Mouse (Mus musculus) testis, postnatal 14 days (tissue): ENCODE measurements at regions not wholly inside any gene's neighbourhood (a gene's known extent, or its start where the extent isn't known, plus 50 kb on each side); places are given as distances from the start of the nearest gene placed in this dataset.
A peak's percentile ranks its signal among the peaks of the same experiment; 100 is the strongest.
"Not testable (repeated sequence)": the region's sequence is repeated elsewhere in the genome, so short reads cannot be mapped to it uniquely, and the experiment has no call there.

Experiments
- DNase-seq: peaks from one replicate; pipeline ENCODE4 v3.0.0; 2021; ENCODE audit warnings: low spot score

- no peak for DNase-seq
Measured at GRCm38 (mm10) chr5:40177982-40178748, 422.9 kb upstream of the Hs3st1 start.

DNA sequence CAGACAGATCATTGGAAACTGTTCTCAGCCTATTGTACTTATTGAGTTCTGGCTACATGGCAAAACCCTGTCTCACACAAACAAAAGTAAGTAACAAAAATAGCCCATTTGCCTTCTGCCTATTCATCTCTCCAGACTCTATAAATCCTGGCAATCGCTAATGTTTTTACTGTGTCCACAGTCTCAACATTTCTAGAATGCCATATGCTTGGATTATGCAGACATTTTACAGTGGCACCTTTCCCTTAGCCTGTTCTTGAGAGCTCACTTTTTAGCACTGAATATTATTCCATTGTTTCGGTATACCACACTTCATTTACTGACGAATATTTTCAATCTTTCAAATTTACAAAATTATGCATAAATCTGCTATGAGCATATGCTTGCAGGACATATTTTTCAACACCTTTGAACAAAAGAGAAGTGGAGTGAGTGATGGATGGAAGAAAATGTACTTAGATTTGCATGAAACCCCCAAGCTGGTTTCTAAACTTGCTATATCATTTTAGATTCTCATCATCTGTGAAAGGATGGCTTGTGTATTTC, 381.5 kb upstream of the Hs3st1 start:
- no peak for DNase-seq

- DNase-seq: no peak
Measured at GRCm38 (mm10) chr5:40124337-40124736, 369.1 kb upstream of the Hs3st1 start.

- DNase-seq: no peak
Measured at GRCm38 (mm10) chr5:40116849-40117248, 361.6 kb upstream of the Hs3st1 start.

DNA sequence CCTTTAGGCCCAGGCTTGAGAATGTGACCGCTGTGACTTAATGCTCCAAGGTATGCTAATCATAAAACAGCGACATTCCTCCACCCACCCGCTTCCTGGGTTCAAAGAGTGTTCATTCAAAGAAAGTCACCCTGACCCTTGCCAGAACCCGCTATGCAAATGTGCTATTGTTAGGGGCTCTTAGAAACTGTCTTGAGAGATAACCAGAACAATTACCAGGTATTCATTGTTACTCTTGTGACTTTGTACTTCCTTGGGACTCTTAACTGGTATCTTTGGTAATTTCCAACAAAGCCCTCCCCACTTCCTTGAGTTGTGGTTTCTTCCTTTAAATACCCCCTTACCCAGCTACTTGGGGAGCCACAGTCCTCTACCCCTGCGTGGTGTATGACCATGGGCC, 334.3 kb upstream of the Hs3st1 start:
- DNase-seq: not testable (repeated sequence)

DNA sequence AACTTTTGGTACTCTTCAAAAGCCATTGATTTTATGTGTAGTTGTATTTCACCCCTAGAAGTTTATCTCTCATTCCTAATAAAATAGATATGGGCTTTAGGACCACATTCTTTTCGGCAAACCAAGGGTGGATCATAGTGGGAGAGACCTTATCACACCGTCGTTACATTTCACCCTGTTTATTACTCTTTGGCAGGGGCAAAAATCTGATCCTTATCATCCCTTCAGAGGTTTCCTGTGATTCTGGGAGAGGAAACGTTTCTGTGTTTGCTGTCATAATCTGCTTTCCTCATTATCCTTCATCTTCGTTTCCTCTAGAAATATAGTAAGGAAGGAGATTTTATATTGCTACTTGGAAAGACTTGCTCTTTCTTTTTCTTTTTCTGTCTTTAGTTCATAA, 290.0 kb upstream of the Hs3st1 start:
- DNase-seq: no peak

DNA sequence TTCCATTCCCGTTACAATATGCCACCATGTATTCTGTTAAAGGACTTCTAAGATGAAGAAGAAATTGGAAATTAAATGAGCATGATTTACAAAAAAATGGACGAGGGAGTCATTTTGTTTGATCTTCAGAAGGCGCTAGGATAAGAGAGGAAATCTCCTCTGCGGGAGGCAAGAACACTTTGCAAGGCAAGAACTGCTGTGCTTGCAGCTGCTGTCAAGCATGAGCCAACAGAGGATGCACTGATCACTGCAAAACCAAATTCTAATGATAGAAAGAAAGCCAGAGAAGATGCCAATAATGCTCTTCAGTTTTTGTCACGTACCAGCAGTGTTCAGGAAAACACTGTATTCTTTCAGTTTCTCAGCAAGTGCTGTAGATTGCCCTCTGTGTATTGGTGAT, 279.2 kb upstream of the Hs3st1 start:
- DNase-seq: no peak

DNA sequence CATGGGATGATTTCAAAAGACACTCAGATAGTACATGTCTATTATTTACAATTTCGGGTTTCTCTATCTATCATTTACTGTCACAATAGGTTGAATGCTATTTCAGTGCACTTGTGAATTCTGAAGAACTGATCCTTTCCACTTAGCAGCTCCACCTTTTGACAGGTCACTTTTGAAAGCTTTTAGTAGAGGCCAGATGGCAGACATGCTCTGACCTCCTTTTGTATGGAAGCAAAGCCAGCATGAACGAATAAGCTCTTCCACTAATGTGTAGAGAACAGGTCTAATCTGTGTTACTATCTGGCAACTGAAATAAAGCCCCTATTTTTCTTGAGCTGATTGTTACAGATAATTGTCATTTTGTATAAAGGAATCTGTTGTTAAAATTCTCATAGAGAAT, 278.4 kb upstream of the Hs3st1 start:
- DNase-seq: no peak

DNA sequence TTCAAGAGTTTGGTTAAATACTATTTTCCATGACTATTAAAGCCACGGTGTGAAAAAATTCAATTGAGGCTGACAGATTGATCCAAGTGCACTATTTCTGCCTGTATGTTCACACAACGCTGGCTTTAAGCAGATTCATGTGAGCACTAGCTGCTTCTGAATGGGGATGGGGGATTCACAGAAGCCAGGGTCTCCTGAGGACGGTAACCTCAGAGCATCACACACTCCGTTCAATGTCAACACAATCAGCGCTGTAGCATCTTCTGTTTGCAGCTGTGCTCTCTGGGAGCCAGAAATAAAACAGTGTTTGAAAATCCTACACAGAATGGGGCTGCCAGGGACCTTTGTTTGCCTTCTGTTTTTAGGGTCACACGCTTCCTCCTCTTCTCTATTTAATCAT, 275.0 kb upstream of the Hs3st1 start:
- no peak for DNase-seq

DNA sequence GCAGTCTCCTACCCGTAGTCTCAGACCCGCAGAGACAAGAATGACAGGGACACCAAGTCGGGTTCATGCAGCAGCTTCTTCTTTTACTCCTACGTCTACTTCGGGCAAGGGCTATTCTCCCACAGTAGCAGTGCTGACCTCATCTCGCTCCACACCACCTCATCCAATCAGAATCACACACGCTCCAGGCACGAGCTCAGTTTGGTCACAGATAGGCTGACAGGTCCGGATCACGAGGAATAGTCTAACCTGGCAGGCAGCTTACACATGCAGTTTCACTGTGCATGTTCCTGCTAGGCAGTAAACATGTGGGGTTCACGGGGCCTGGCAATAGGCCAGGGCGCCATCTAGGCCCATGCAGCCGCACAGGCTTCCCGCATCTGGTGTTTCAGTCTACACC, 260.7 kb upstream of the Hs3st1 start:
- peak; percentile 3 for DNase-seq

- no peak for DNase-seq
Measured at GRCm38 (mm10) chr5:39988039-39988438, 232.8 kb upstream of the Hs3st1 start.

DNA sequence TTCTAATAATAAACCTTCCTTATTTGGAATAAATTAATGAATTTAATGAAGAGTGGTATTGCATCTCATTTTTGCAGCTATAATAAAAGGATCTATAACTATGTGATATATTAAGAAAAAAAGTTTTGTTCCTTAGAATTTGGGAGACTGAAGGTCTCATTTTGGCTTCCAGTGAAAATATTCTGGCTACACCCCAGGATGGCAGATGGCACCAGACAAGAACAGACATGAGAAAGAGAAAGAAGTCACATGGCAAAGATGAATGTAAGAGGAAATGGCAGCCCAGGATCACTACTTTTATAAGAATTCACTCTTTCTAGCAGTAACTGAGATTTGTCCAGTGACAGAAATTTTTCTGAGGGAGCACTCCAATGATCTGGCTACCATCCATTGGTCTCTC, 209.1 kb upstream of the Hs3st1 start:
- DNase-seq: no peak

DNA sequence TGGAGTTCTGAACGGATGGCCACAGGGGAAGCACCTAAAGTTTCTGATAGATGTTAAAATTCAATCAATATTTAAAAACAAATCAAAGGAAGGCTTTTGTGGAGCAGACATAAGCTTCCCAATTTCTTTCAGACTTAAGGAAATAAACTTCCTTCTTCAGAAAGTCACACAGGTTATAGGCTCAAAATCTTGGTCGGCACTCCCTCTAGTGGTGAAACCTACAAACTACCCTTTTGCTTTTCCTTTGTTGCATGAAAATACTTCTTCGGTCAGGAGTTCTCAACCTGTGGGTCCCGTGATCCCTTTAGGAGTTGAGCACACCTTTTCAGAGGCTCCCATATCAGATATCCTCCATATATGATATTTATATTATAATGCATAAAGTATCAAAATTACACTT, 205.7 kb upstream of the Hs3st1 start:
- no peak for DNase-seq

DNA sequence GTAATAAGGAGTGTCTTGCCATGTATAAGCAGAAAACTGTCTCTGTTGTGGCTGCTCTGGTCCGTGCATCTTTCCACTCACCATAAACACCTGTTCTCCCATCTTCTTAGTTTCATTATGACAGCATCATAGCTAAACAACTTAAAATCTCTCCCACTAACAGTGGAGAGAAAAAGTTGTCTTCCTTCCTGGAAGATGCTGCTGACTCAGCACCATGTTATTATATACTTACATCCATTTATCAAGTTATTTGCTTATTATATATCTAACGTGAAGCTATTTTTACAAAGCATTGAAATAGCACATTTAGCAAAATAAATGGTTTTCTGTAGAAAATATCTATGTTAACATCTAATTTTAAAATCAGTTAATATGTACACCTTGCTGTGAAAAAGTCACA, 180.3 kb upstream of the Hs3st1 start:
- no peak for DNase-seq

- DNase-seq: no peak
Measured at GRCm38 (mm10) chr5:39931890-39932289, 176.6 kb upstream of the Hs3st1 start.

- no peak for DNase-seq
Measured at GRCm38 (mm10) chr5:39909369-39909768, 154.1 kb upstream of the Hs3st1 start.

DNA sequence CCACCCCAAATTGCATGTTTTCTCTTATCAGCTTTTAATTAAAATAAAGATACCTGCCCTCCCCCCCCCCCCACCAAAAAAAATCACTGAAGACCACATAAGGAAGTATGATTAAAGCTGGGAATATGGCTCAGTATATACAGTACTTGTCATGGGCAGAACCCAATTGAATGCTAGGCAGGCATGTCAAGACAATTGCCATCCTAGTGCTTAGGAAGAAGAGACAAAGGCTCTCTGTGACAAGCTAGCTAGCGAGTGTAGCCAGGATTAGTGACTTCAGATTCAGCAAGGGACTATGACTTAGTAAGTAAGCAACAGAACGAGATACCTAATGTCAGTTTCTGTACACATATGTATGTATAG, 116.4 kb upstream of the Hs3st1 start:
- no peak for DNase-seq

GRCm38 (mm10) chr5:39870835-39871722, 115.8 kb upstream of the Hs3st1 start:
- DNase-seq: no peak

DNA sequence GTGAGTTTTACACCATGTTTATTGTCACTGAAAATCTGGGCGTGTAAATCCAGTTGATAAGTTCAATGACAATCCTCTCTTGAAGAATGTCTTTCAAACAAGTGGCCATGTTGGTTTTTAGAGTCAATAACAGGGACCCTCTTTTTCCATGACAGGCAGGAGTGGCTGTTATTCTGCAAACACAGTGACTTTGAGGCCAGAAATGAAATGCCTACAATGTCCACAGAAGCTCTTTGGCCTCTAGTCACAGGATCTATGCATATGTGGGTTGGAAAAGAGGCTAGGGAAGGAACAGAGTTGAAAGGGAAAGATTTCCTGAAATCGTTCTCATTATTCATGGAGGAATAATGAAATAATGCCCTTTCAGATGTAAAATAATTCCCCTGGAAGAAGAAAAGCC, 101.9 kb upstream of the Hs3st1 start:
- no peak for DNase-seq

DNA sequence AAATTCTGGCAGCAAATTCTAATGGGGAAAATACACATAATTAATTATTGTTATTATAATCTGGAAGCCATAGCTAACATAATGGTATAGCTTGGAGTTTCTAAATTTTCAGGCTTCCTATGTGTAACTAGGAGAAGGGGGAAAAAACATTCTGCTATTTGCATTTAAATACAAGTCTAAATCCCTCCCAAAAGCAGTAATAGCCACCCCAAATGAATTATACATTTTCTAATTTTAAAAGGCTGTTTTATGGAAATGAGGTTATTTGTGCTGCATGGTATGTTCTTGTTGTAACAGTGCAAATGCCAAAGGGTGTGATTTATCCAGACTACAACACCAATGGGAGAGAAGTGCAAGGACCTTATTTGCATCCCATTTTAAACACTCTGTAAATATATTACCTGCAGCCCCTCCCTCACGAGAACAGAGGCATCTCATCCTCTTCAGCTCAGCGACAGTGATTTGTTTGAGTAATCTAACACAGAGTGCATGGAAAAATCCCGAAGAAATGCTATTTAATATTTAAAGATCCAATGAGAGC, 101.4 kb upstream of the Hs3st1 start:
- DNase-seq: no peak

DNA sequence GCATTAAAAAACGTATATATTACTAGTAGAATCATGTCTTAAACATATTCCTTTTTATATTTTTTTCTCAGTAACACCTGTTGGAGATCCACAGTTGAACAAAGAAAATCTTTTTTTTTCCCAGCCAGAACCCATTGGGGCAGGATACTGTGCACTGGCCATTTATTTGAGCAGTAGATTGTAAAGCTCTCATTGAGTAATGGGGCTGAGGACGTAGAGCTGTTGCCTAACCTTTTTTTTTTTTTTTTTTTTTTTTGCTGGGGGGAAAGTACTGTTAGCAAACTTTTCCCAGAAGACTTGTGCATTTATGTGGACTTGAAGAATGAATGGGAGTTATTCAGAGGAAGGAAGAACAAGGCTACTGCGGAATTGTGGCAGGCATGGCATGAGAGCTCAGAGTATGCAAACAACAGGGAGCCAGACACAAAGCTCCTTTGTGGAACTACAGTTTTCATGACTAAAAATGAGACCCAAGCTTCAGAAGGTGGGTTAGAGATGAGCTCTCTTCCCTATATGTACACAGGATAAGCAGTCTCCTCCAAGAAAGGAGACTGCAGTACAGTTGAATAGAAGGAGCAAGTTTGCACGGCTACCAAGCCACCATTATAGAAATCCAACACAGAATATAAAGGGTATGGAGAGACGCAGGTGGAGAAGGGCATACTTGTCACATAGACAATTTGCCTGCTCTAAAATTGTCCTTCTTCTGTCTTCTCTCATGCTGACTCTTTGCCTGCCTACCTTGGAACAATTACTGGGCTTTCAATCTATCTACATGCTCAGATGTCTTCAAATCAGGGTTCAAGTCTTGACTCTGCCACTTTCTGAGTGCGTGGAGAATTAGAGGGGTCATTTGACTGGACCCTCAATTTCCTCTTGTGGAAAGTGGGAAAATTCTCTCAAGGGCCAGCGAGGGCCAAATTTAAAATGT, 100.7 kb upstream of the Hs3st1 start:
- DNase-seq: no peak

DNA sequence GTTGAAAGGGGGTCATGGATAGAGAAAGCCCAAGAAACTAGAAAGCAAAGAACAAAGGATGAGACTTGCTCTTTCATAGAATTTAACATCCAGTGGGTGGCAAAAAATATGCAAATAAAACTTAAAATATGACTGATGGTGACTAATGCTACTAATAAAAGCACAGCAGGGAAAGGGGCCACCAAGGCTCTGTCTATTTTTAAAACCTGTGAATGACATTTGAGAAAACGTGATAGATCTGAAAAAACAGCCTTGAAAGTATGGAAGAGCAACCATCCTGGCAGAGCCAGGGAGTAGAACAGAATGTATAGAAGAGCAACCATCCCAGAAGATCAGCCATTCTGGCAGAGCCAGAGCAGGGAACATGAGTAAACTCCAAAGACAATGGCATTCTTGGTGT, 91.9 kb upstream of the Hs3st1 start:
- DNase-seq: no peak
